Mouse (Mus musculus) liver, postnatal 0 days (tissue): Measurements from ENCODE around the gene Ak4.
A peak's percentile ranks its signal among the peaks of the same experiment; 100 is the strongest.

Experiments used
- CTCF ChIP-seq: sonication (generic); IDR thresholded peaks from 2 replicates; pipeline ENCODE4 v1.5.1; 2016; ENCODE audit warnings: antibody characterized with exemption, low read depth
- EP300 ChIP-seq: IDR thresholded peaks from 2 replicates; pipeline ENCODE4 v1.6.1; 2016; ENCODE audit warnings: antibody characterized with exemption, low read depth, mild to moderate bottlenecking

DNA sequence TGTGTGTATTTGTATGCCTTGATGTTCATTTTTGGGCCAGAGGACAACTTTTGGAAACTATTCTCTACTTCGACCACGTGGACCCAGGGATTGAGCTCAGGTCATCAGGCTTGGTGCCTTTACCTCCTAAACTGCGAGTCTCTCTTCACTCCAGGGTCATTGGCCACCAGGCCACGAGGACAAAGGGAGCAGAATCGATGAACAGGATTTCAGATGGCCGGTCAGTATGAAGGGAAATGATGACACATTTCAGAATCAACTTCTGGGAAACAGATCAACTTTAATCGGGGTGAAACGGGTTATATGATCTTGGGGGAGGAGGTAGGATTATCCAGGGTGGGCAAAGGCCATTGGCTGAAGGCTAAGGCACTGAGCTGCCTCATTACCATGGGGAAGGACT is 45.0 kb upstream of the Ak4 start:
- TF ChIP-seq CTCF (no peak), EP300 (peak; percentile 65)
